Mouse (Mus musculus) E14TG2a.4 (cell line): Measurements from ENCODE around the gene Ttc24.

ENCODE experiments used
- CTCF ChIP-seq: conservative IDR thresholded peaks from 2 replicates; pipeline ENCODE4 v1.5.1; 2014; ENCODE audit warnings: low read length
- POU5F1 ChIP-seq: IDR thresholded peaks from 2 replicates; pipeline ENCODE4 v1.6.1; 2014; ENCODE audit warnings: low read length, borderline replicate concordance

DNA sequence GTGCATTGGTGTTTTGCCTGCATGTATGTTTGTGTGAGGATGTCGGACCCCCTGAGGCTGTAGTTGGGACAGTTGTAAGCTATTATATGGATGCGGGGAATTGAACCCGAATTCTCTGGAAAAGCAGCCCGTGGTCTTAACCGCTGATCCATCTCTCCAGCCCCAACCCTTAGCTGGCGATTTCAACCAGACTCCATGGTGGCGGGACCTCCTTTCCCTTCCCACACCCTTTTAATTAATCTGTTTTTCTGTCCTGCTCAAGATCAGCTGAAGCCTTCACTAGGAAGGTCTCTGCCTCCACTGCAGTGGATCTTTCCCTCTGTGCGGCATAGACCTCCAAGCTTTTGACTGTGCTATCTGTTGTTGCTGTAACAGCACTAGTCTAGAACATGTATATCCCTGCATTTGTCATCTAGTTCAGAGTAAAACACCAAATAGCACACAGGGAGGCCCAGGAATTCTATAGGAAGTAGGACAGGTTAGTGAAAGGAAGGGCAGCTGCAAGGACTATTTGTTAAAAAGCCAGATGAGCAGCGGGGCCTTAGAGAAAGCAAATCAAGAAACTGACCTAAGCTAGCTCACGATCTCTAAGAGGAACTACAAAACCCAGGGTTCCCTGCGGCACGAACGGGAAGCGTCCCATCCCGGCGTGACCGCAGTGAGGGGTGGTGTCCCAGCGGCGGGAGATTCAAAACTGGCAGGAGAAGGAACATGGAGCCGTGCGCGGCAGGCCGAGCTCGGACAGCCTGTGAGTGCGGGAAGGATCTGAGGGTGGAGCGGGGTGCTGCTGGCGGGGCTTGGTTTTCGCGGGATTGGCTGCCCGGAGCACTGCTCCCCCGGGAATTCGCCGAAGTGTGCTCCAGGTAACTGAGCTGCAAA, 3.5 kb upstream of the Ttc24 start, which contains the start of gene Iqgap3:
- TF ChIP-seq CTCF (no peak), POU5F1 (no peak)
